Comparison of ENCODE assay signal across 23 mouse cellular contexts in genomic region chr17:34975581-34976492, GRCm38 (mm10). TPM values are rescaled to one million over a fixed set of nuclear protein-coding genes. Genes with fewer than 3 reads are reported as not detected.
DNase-seq lines count a peak whose midpoint lies in the region; ATAC-seq and TF ChIP-seq lines count a peak whose summit lies in the region.
"Had no signal": no experiment of that assay in that cellular context is flagged by ENCODE, and none has a peak within 500 bp of the region (broad histone marks: within the 10 kb centered on the region; RNA-seq: fewer than 3 reads in every experiment).

No protein-coding gene starts in this region.

- H3K27me3 ChIP-seq in liver, postnatal 0 days (ENCODE audit: insufficient read depth, low read length), result peaks cover 5% of the 10 kb centered on the region; the same call in 1 of the 2 replicates
- peaks cover 31% of the 10 kb centered on the region for H3K27me3 ChIP-seq in liver, embryonic 12.5 days (replicated peaks)

- in situ Hi-C loops in ES-E14 (cut with MboI; ENCODE audit: low sequenced_read_pairs in 2 of 2, unreplicated experiment in 2 of 2), result no loop called here

- no peak; the same call in 1 of the 2 replicates for ATAC-seq in liver, postnatal 0 days
- ATAC-seq in liver, embryonic 12.5 days, result no peak
- no peak for ATAC-seq in erythroblast, adult 5-6 weeks (replicated peaks; ENCODE audit: low FRiP score, poor library complexity, severe bottlenecking)
- ATAC-seq: forebrain, embryonic 14.5 days; intestine, postnatal 0 days had no signal

- no peak overlapping the region for H3K9ac ChIP-seq in liver, postnatal 0 days (replicated peaks)
- no peak overlapping the region for H3K9ac ChIP-seq in liver, embryonic 12.5 days
- no peak overlapping the region for H3K9ac ChIP-seq in ES-E14 (ENCODE audit: insufficient read depth, low read depth, low read length, poor library complexity, severe bottlenecking)
- H3K9ac ChIP-seq: heart, embryonic 13.5 days; hindbrain, embryonic 15.5 days had no signal

- TF ChIP-seq CTCF in liver, postnatal 0 days (IDR thresholded peaks at IDR 0.05; ENCODE audit: low read depth), result no peak

- H3K27ac ChIP-seq in liver, postnatal 0 days (ENCODE audit: low read depth), result peak overlapping the region; percentile 39; the same call in 1 of the 2 replicates
- H3K27ac ChIP-seq in liver, embryonic 12.5 days, result no peak overlapping the region
- H3K27ac ChIP-seq in ES-E14 (ENCODE audit: insufficient read depth, low read depth, low read length, poor library complexity, severe bottlenecking), result no peak overlapping the region
- H3K27ac ChIP-seq: embryonic facial prominence, embryonic 10.5 days; forebrain, embryonic 10.5 days; heart, embryonic 13.5 days; hindbrain, embryonic 15.5 days had no signal

- no peak overlapping the region for H3K4me3 ChIP-seq in liver, postnatal 0 days (ENCODE audit: low read depth, low read length)
- no peak overlapping the region for H3K4me3 ChIP-seq in liver, embryonic 12.5 days
- no peak overlapping the region for H3K4me3 ChIP-seq in ES-E14 (ENCODE audit: insufficient read depth in 1 of 2, low read depth in 1 of 2, low read length in 2 of 2, poor library complexity in 1 of 2, severe bottlenecking in 1 of 2)
- H3K4me3 ChIP-seq: embryonic facial prominence, embryonic 10.5 days; erythroblast, embryonic 14.5 days; forebrain, embryonic 10.5 days; heart, embryonic 13.5 days; hindbrain, embryonic 15.5 days had no signal

- H3K4me1 ChIP-seq in liver, postnatal 0 days (ENCODE audit: insufficient read depth), result peaks cover 14% of the 10 kb centered on the region
- peaks cover 21% of the 10 kb centered on the region for H3K4me1 ChIP-seq in liver, embryonic 12.5 days
- peaks cover 0 to 7% of the 10 kb centered on the region in 2 experiments; a peak in 1 of 4 replicates for H3K4me1 ChIP-seq in ES-E14 (ENCODE audit: control insufficient read depth in 2 of 2, insufficient read depth in 2 of 2, low read length in 2 of 2, poor library complexity in 1 of 2)

- H3K36me3 ChIP-seq in liver, postnatal 0 days (replicated peaks; ENCODE audit: insufficient read depth, low read length), result no peaks in the 10 kb centered on the region
- peaks cover 10% of the 10 kb centered on the region for H3K36me3 ChIP-seq in liver, embryonic 12.5 days
- H3K36me3 ChIP-seq in ES-E14 (ENCODE audit: control insufficient read depth, insufficient read depth, low read length, poor library complexity, severe bottlenecking), result no peaks in the 10 kb centered on the region
- H3K36me3 ChIP-seq: hindbrain, embryonic 15.5 days had no signal

- WGBS in liver, postnatal 0 days (ENCODE audit: insufficient replicate concordance), result 70% methylated on average over 3 of the region's 3 CpGs
- 63% methylated on average over 3 of the region's 3 CpGs for WGBS in liver, embryonic 12.5 days (ENCODE audit: insufficient replicate concordance)

- DNase-seq in adrenal gland, postnatal 14 days, result peak; percentile 49
- DNase-seq in adrenal gland, adult 18-20 months (ENCODE audit: low spot score in 2 of 2), result no peak
- no peak for DNase-seq in liver, postnatal 0 days
- no peak for DNase-seq in ES-E14 (ENCODE audit: low read depth, low spot score)
- DNase-seq in adrenal gland, postnatal 25 days, result peak; percentile 57
- DNase-seq in spleen, postnatal 10 days (ENCODE audit: low spot score in 2 of 2), result no peak
- DNase-seq: cerebellum, adult 2 months; cerebellum, postnatal 10 days; gastrocnemius, postnatal 36 days; heart, adult 11 months; heart, postnatal 36 days had no signal

- H3K9me3 ChIP-seq in liver, postnatal 0 days (ENCODE audit: low read length), result no peaks in the 10 kb centered on the region
- no peaks in the 10 kb centered on the region for H3K9me3 ChIP-seq in liver, embryonic 12.5 days (replicated peaks)
- no peaks in the 10 kb centered on the region for H3K9me3 ChIP-seq in ES-E14 (ENCODE audit: control insufficient read depth, insufficient read depth, low read depth, low read length)
- H3K9me3 ChIP-seq: embryonic facial prominence, embryonic 10.5 days; forebrain, embryonic 10.5 days; heart, embryonic 13.5 days; hindbrain, embryonic 15.5 days had no signal

- H3K4me2 ChIP-seq in liver, postnatal 0 days (ENCODE audit: low read depth, low read length), result no peak overlapping the region
- H3K4me2 ChIP-seq in liver, embryonic 12.5 days, result no peak overlapping the region
- H3K4me2 ChIP-seq: heart, embryonic 13.5 days; hindbrain, embryonic 15.5 days had no signal

- no peak for TF ChIP-seq EP300 in liver, postnatal 0 days (IDR thresholded peaks at IDR 0.05; ENCODE audit: low read depth)

TF ChIP-seq in ES-E14, 5 proteins besides CTCF, POLR2A, EP300 and RAD21:
- TF ChIP-seq CHD2 (IDR thresholded peaks at IDR 0.05; ENCODE audit: low read depth, low read length) (no peak), MAFK (IDR thresholded peaks at IDR 0.05; ENCODE audit: insufficient read depth, low read depth, low read length) (peak; percentile 86)

RNA-seq across cellular contexts. Expression of gene Hspa1l, which starts 3.3 kb away (rescaled TPM):
- total RNA-seq in adrenal gland, postnatal 14 days (2021), result 0.34 and 0.37 TPM in 2 replicates
- total RNA-seq in adrenal gland, adult 18-20 months (2021), result under 1 TPM; 0.30 to 0.58 TPM
- 0.18 TPM in 1 of 2 replicates, not detected in the other for polyA plus RNA-seq in liver, postnatal 0 days (2015; fragmentation: Nextera tagmentation; extraction: Ambion mirVana)
- 0.38 and 0.49 TPM in 2 replicates for polyA plus RNA-seq in liver, embryonic 12.5 days (2016; fragmentation: Nextera tagmentation; extraction: Ambion mirVana)
- 0.45 and 0.48 TPM in 2 replicates for total RNA-seq in ES-E14 (2012; rRNA removed)
- 0.27 TPM in 1 of 2 replicates, not detected in the other for total RNA-seq in adrenal gland, postnatal 25 days (2021)
- not detected in 2 replicates for total RNA-seq in erythroblast, adult 5-6 weeks (2015; ENCODE audit: low replicate concordance)
- total RNA-seq in erythroblast, adult 5-6 weeks (2017; ENCODE audit: low replicate concordance), result not detected in 2 replicates

RNA-seq across cellular contexts. Expression of gene Hspa1a, which starts 3.9 kb away (rescaled TPM):
- total RNA-seq in adrenal gland, postnatal 14 days (2021), result 12.7 and 38.7 TPM in 2 replicates
- total RNA-seq in adrenal gland, adult 18-20 months (2021), result 100 to 1,000 TPM; 195 to 256 TPM
- polyA plus RNA-seq in liver, postnatal 0 days (2015; fragmentation: Nextera tagmentation; extraction: Ambion mirVana), result 0.46 and 0.59 TPM in 2 replicates
- 2.8 and 5.0 TPM in 2 replicates for polyA plus RNA-seq in liver, embryonic 12.5 days (2016; fragmentation: Nextera tagmentation; extraction: Ambion mirVana)
- total RNA-seq in ES-E14 (2012; rRNA removed), result 5.8 and 5.9 TPM in 2 replicates
- 18.9 and 33.6 TPM in 2 replicates for total RNA-seq in adrenal gland, postnatal 25 days (2021)
- total RNA-seq in erythroblast, adult 5-6 weeks (2015; ENCODE audit: low replicate concordance), result 1.5 and 2.9 TPM in 2 replicates
- total RNA-seq in erythroblast, adult 5-6 weeks (2017; ENCODE audit: low replicate concordance), result 5.0 and 5.4 TPM in 2 replicates

RNA-seq across cellular contexts. Expression of gene Lsm2, which starts 5.8 kb away (rescaled TPM):
- total RNA-seq in adrenal gland, postnatal 14 days (2021), result 39.4 and 44.2 TPM in 2 replicates
- total RNA-seq in adrenal gland, adult 18-20 months (2021), result 10 to 100 TPM; 31.9 to 34.5 TPM
- polyA plus RNA-seq in liver, postnatal 0 days (2015; fragmentation: Nextera tagmentation; extraction: Ambion mirVana), result 69.8 and 76.7 TPM in 2 replicates
- 202 and 215 TPM in 2 replicates for polyA plus RNA-seq in liver, embryonic 12.5 days (2016; fragmentation: Nextera tagmentation; extraction: Ambion mirVana)
- 52.1 and 64.4 TPM in 2 replicates for total RNA-seq in ES-E14 (2012; rRNA removed)
- total RNA-seq in adrenal gland, postnatal 25 days (2021), result 39.6 and 51.2 TPM in 2 replicates
- total RNA-seq in erythroblast, adult 5-6 weeks (2015; ENCODE audit: low replicate concordance), result 46.8 and 50.3 TPM in 2 replicates
- total RNA-seq in erythroblast, adult 5-6 weeks (2017; ENCODE audit: low replicate concordance), result 11.2 and 16.7 TPM in 2 replicates

RNA-seq across cellular contexts. Expression of gene Gm20481, which starts 6.1 kb away (rescaled TPM):
- total RNA-seq in adrenal gland, postnatal 14 days (2021), result not detected in 2 replicates
- total RNA-seq in adrenal gland, adult 18-20 months (2021), result under 1 TPM in 1 of 2 experiments, not detected in 1; 0.60 TPM
- polyA plus RNA-seq in liver, postnatal 0 days (2015; fragmentation: Nextera tagmentation; extraction: Ambion mirVana), result 0.28 TPM in 1 of 2 replicates, not detected in the other
- 0.73 TPM in 1 of 2 replicates, not detected in the other for polyA plus RNA-seq in liver, embryonic 12.5 days (2016; fragmentation: Nextera tagmentation; extraction: Ambion mirVana)
- 1.9 TPM in 1 of 2 replicates, not detected in the other for total RNA-seq in ES-E14 (2012; rRNA removed)
- total RNA-seq in adrenal gland, postnatal 25 days (2021), result not detected in 2 replicates
- total RNA-seq in erythroblast, adult 5-6 weeks (2015; ENCODE audit: low replicate concordance), result not detected in 2 replicates
- total RNA-seq in erythroblast, adult 5-6 weeks (2017; ENCODE audit: low replicate concordance), result not detected in 2 replicates
- total RNA-seq: gastrocnemius, adult 8-10 months; gastrocnemius, postnatal 36 days; heart, postnatal 36 days had no signal
- polyA plus RNA-seq: cerebellum, adult 2 months; embryonic facial prominence, embryonic 10.5 days; embryonic facial prominence, embryonic 14.5 days; erythroblast, embryonic 14.5 days; forebrain, embryonic 10.5 days; forebrain, embryonic 14.5 days; heart, embryonic 13.5 days; heart, postnatal 0 days; hindbrain, embryonic 15.5 days; intestine, postnatal 0 days had no signal

RNA-seq across cellular contexts. Expression of gene Hspa1b, which starts 16.8 kb away (rescaled TPM):
- 29.6 and 90.6 TPM in 2 replicates for total RNA-seq in adrenal gland, postnatal 14 days (2021)
- total RNA-seq in adrenal gland, adult 18-20 months (2021), result 100 to 1,000 TPM; 635 to 643 TPM
- polyA plus RNA-seq in liver, postnatal 0 days (2015; fragmentation: Nextera tagmentation; extraction: Ambion mirVana), result 0.06 and 0.12 TPM in 2 replicates
- 0.11 and 0.21 TPM in 2 replicates for polyA plus RNA-seq in liver, embryonic 12.5 days (2016; fragmentation: Nextera tagmentation; extraction: Ambion mirVana)
- 11.0 and 14.6 TPM in 2 replicates for total RNA-seq in ES-E14 (2012; rRNA removed)
- total RNA-seq in adrenal gland, postnatal 25 days (2021), result 29.0 and 79.3 TPM in 2 replicates
- total RNA-seq in erythroblast, adult 5-6 weeks (2015; ENCODE audit: low replicate concordance), result 4.0 and 7.3 TPM in 2 replicates
- total RNA-seq in erythroblast, adult 5-6 weeks (2017; ENCODE audit: low replicate concordance), result 4.3 and 7.9 TPM in 2 replicates
- polyA plus RNA-seq: forebrain, embryonic 14.5 days had no signal

Comparison
In these comparisons a context has a peak if more than half of its experiments do, and no peak if none do; other contexts are left out.
1. DNase-seq: peak in adrenal gland, postnatal 14 days (single experiment) and adrenal gland, postnatal 25 days (single experiment); none in adrenal gland, adult 18-20 months (0 of 2), liver, postnatal 0 days (single experiment), ES-E14 (single experiment) and spleen, postnatal 10 days (0 of 2).